Mouse (Mus musculus): ENCODE measurements at regions not wholly inside any gene's neighbourhood (a gene's known extent, or its start where the extent isn't known, plus 50 kb on each side); places are given as distances from the start of the nearest gene placed in this dataset.
A peak's percentile ranks its signal among the peaks of the same experiment; 100 is the strongest.

DNA sequence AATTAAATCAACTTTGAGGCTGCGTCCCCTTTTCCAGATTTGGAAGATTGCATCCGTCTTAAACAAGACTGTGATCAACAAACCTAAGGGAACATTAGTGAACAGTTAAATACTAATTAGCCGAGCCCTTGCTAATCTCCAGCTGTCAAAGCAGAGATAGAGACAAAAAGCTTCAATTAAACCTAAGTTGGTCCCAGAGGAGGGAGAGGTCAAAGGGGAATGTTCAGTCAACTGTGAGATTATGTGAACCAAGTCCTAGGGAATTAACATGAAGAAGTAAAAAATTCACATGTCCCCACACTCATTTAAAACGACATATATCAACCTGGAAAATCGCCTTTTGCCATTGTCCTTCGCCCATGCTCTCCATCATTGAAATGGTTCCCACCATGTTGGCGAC lies 59.7 kb upstream of the Tbx20 start:
- Histone ChIP-seq H3K9ac (no peak overlapping the region), H3K4me3 (no peak overlapping the region), H3K27me3 (no peaks in the 10 kb centered on the region), H3K9me3 (no peaks in the 10 kb centered on the region), H3K27ac (no peak overlapping the region), H3K4me1 (no peaks in the 10 kb centered on the region), H3K4me2 (no peak overlapping the region), H3K36me3 (no peaks in the 10 kb centered on the region)
- no peak for ATAC-seq (ENCODE audit: borderline replicate concordance, extremely low read depth, low FRiP score, low TSS enrichment)
- WGBS = 53% methylated on average over 7 of the region's 7 CpGs

DNA sequence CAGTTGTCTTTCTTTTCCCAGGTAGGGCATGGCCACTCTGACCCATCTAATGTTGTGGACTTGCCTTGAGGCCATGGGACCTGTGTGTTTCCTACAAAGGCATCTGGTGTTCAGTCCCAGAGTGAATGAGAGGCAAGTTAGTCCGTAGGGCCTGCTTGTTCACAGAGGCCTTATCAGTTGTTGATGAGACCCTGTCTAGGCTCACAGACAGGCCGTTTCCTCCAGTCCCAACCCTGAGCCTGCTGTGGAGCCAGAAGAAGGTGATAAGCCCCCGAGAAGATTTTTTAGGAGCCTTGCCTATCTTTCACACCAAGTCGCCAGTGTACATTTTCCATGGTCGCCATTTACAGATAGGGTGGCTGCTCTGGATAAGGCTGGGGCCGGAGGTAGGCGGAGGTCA lies 74.1 kb upstream of the Tbx20 start:
- Histone ChIP-seq H3K4me1 (no peaks in the 10 kb centered on the region), H3K36me3 (no peaks in the 10 kb centered on the region), H3K4me2 (no peak overlapping the region), H3K27me3 (no peaks in the 10 kb centered on the region), H3K9me3 (no peaks in the 10 kb centered on the region), H3K27ac (no peak overlapping the region), H3K9ac (no peak overlapping the region), H3K4me3 (no peak overlapping the region)
- WGBS = 39% methylated on average over 7 of the region's 7 CpGs
- no peak for ATAC-seq (ENCODE audit: borderline replicate concordance, extremely low read depth, low FRiP score, low TSS enrichment)

DNA sequence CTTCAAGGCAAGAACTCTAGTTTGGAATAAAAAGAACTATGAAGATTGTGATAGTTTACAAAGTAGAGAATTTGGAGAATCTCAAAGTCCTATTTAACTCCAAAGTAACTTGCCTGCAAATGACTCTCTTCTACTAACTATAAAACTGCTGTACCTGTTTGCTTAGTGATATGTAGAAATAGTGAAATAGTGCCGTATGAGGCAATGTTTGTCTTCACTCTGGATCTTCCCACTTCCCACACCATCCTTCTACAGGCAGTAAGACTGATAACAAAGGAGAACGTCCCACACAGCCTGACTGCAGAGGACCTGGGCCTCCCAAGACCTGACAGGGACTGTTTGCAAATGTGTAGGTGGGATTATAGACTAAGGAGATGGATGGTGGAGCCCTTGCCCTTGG lies 85.4 kb upstream of the Tbx20 start:
- Histone ChIP-seq H3K27ac (no peak overlapping the region), H3K4me2 (no peak overlapping the region), H3K9me3 (no peaks in the 10 kb centered on the region), H3K4me3 (no peak overlapping the region), H3K9ac (no peak overlapping the region), H3K4me1 (0 out of 2 replicates have a peak, but pooled peaks cover 3% of the 10 kb centered on the region), H3K27me3 (no peaks in the 10 kb centered on the region), H3K36me3 (no peaks in the 10 kb centered on the region)
- 44% methylated on average over 2 of the region's 2 CpGs for WGBS
- no peak for ATAC-seq (ENCODE audit: borderline replicate concordance, extremely low read depth, low FRiP score, low TSS enrichment)

DNA sequence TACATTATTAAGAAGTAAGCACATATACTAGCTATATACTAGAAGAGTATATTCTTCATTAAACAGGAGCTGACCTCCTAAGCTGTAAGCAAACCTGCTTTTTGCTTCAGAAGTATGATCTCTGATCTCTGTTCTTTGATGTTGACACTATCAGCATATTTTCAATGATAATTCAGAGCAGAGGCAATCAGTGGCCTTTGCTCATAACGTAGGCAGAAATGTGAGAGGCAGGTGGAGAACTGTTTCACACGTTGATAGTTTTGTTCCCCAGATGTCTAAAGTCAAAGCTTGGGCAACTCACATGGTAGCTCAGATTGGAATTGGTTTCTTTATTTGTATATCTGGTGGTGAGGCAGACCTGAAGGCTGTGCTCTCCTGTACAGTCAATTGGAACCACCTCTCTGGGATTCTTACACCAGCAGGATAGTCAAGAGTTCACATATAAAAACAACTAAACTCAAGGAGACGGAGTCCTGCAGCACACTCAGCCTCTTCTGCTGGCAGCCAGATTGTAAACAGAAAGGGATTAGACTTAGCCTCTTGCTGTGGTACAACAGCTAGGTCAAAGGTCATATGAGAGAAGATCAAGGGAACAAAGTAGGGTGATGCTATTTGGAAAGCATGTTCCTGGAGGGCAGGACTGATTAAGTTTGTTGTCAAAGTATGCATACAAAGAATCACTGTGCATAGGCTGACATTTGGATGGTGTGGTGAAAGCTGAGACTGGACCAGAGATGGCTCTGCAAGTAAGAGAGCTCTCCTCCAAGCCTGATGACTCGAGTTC lies 92.5 kb upstream of the Tbx20 start:
- H3K27me3 ChIP-seq = no peaks in the 10 kb centered on the region
- no peak overlapping the region for H3K9ac ChIP-seq
- no peak overlapping the region for H3K4me3 ChIP-seq
- WGBS = 57% methylated on average over 4 of the region's 4 CpGs
- no peak for ATAC-seq (ENCODE audit: borderline replicate concordance, extremely low read depth, low FRiP score, low TSS enrichment)
- H3K9me3 ChIP-seq = no peaks in the 10 kb centered on the region
- no peaks in the 10 kb centered on the region for H3K36me3 ChIP-seq
- no peak overlapping the region for H3K4me2 ChIP-seq
- no peak overlapping the region for H3K27ac ChIP-seq
- H3K4me1 ChIP-seq = no peaks in the 10 kb centered on the region

DNA sequence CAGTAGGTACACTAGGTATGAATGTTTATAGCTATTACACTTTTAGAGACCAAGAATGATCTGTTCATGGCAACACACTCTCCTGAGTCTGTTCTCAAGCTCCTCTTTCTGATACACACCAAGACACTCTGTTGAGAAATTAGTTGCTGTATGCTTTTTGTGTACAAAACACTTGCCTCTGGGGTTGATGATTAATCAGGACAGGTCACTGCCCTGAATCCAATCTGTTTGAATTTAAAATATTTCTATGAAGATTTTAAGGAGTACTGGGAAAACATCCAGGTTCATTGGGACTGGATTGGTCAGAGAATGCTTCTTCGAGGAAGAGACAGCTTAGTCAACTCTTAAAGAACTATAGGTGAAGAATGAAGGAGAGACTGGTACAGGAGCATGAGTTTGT lies 94.6 kb upstream of the Tbx20 start:
- no peak for ATAC-seq (ENCODE audit: borderline replicate concordance, extremely low read depth, low FRiP score, low TSS enrichment)
- 82% methylated on average over 1 of the region's 1 CpGs for WGBS

DNA sequence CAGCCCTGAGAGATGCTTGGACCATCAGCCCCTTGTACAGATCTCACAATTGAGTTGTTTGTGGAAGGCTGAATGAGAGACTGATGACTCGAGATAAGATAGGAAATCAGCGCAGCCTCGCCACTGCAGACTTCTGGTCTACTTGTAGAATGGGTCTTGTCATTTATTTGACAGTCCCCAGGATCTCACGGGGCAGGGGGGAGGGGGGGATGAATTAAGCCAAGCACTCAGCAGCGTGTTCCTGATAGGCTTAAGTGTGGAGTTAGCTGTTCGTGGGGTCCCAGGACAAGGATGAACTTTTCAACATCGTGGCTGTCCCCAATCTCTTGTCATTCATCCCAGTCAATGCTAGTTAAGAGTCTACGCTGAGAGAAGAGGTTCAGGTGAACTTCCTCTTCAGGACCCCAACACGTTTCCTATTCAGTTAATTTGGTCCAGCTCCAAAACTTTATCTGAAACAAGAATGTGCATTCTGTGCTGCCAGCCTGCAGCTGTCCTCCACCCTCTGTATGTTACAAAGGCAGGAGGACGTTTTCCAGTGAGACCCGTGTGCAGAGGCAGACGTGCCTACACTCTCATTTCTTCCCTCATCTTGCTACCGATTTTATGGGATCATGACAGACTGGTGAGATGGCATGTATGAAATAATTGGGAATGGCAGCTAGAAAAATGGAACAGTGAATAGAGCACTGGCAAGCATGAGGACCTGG lies 100.5 kb upstream of the Tbx20 start:
- H3K27ac ChIP-seq = no peak overlapping the region
- ATAC-seq (ENCODE audit: borderline replicate concordance, extremely low read depth, low FRiP score, low TSS enrichment) = no peak
- H3K27me3 ChIP-seq = no peaks in the 10 kb centered on the region
- WGBS = 32% methylated on average over 13 of the region's 13 CpGs
- H3K4me3 ChIP-seq = no peak overlapping the region
- no peaks in the 10 kb centered on the region for H3K4me1 ChIP-seq
- no peak overlapping the region for H3K4me2 ChIP-seq
- no peaks in the 10 kb centered on the region for H3K9me3 ChIP-seq
- no peak overlapping the region for H3K9ac ChIP-seq
- H3K36me3 ChIP-seq = no peaks in the 10 kb centered on the region

More for the DNA sequence above, 94.6 kb upstream of the Tbx20 start:
- H3K27ac ChIP-seq = no peak overlapping the region
- no peaks in the 10 kb centered on the region for H3K4me1 ChIP-seq
- no peaks in the 10 kb centered on the region for H3K9me3 ChIP-seq
- H3K27me3 ChIP-seq = no peaks in the 10 kb centered on the region
- no peak overlapping the region for H3K4me2 ChIP-seq
- H3K36me3 ChIP-seq = no peaks in the 10 kb centered on the region
- H3K9ac ChIP-seq = no peak overlapping the region
- no peak overlapping the region for H3K4me3 ChIP-seq

DNA sequence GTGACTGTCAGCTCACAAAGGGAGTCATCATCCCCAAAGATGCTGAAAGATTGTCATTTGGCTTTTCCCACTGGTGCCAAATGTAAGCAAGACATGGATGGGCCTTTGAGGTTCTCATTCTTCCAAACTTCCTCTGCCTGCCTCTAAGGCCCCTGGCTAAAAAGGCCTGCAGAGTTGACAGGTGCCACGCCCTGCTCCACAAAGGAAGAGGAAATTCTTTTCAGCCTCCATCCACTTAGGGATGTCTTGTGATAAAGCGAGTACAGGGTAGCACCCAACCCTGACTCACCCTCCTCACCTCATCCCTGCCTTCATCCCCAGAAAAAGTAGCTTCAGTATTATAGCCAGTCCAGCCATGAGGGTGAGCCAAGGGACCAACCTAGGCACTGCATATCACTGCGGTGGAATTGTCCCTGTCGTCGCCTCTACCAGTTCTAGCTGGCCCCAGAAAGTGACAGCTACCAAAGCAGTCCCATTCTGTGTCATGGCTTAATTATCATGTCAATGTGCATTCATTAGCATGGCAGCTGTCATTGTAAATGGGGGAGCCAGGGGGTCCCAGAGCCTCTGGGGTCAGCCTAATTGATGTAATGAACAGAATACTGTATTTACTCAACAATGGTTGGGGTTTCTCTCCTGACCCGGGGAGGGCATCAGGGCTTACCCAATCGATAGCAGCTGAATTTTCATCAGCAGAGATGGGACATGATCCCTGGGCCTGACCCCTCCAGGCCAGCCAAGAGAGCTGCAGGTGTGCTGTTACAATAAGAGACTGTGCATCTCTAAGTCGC lies 104.5 kb upstream of the Tbx20 start:
- Histone ChIP-seq H3K4me3 (no peak overlapping the region), H3K27ac (no peak overlapping the region), H3K4me1 (no peaks in the 10 kb centered on the region), H3K27me3 (no peaks in the 10 kb centered on the region), H3K9ac (no peak overlapping the region), H3K4me2 (no peak overlapping the region), H3K36me3 (no peaks in the 10 kb centered on the region), H3K9me3 (no peaks in the 10 kb centered on the region)
- WGBS = 69% methylated on average over 8 of the region's 8 CpGs
- ATAC-seq (ENCODE audit: borderline replicate concordance, extremely low read depth, low FRiP score, low TSS enrichment) = no peak

DNA sequence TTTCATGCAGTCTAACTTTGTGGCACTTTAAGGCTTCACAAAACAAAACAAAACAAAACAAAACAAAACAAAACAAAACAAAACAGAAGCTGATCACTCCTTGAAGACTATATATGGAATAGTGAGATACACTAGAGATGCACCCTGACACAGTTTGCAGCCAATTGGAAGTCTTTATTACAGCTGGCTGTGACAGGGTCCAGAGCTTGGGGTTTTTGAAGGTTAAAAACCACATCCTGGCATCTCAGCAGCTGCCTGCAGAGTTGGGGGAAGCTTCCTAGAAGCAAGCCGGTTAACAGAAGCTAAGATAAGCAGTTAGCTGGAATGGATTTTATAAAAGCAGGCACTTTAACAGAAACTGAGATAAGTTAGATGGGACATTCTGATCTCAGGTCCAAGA lies 105.6 kb upstream of the Tbx20 start:
- no peak for ATAC-seq (ENCODE audit: borderline replicate concordance, extremely low read depth, low FRiP score, low TSS enrichment)
- WGBS = 47% methylated on average over 1 of the region's 1 CpGs
- H3K4me3 ChIP-seq = no peak overlapping the region

DNA sequence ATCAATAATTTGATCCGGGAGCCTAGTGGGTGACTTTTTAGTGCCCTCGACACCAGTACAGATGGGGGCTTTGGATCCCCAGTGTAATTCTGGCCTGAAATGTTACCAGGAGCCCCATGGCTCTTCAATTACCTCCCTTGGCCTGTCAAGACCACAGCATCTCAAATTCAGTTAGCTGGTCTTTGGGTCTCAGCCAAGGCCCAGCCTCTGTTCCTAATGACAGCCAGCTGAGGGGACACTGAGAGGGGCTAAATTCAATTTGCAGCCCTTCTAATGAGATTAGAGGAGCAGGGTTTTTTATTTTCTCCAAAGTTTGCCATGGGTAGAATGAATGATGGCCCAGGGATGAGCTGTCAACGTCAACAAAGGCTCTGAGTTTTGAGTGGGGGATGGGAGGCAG lies 109.9 kb upstream of the Tbx20 start:
- Histone ChIP-seq H3K27me3 (no peaks in the 10 kb centered on the region), H3K27ac (no peak overlapping the region), H3K36me3 (no peaks in the 10 kb centered on the region), H3K4me2 (no peak overlapping the region), H3K4me3 (no peak overlapping the region), H3K9me3 (no peaks in the 10 kb centered on the region), H3K9ac (no peak overlapping the region), H3K4me1 (no peaks in the 10 kb centered on the region; the same call in 1 of the 2 replicates)
- no peak for ATAC-seq (ENCODE audit: borderline replicate concordance, extremely low read depth, low FRiP score, low TSS enrichment)
- 38% methylated on average over 3 of the region's 3 CpGs for WGBS

More for the DNA sequence above, 105.6 kb upstream of the Tbx20 start:
- H3K9ac ChIP-seq = no peak overlapping the region
- H3K27me3 ChIP-seq = no peaks in the 10 kb centered on the region
- no peaks in the 10 kb centered on the region; the same call in 1 of the 2 replicates for H3K4me1 ChIP-seq
- H3K4me2 ChIP-seq = no peak overlapping the region
- H3K9me3 ChIP-seq = no peaks in the 10 kb centered on the region
- no peak overlapping the region for H3K27ac ChIP-seq
- no peaks in the 10 kb centered on the region for H3K36me3 ChIP-seq

DNA sequence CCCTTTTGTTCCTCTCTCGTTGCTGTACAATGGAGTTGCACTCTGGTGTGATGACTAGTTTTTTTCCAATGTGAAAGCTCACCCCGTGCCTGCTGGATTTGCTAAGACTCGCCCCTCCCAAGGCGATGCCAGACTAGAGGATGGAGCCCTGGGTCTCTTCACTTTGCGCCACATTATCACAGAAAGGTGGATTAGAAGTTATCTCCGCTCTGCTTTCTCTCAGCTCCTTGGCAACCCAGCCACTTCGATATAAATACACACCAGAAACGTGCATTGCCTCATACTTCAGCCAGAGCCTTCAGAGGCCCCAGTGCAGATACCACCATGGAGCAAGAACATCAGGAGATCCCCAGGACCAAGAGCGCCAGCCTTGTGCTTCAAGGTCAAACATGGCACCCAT lies 114.2 kb upstream of the Tbx20 start:
- no peak for ATAC-seq (ENCODE audit: borderline replicate concordance, extremely low read depth, low FRiP score, low TSS enrichment)
- Histone ChIP-seq H3K4me2 (no peak overlapping the region), H3K27ac (no peak overlapping the region)

DNA sequence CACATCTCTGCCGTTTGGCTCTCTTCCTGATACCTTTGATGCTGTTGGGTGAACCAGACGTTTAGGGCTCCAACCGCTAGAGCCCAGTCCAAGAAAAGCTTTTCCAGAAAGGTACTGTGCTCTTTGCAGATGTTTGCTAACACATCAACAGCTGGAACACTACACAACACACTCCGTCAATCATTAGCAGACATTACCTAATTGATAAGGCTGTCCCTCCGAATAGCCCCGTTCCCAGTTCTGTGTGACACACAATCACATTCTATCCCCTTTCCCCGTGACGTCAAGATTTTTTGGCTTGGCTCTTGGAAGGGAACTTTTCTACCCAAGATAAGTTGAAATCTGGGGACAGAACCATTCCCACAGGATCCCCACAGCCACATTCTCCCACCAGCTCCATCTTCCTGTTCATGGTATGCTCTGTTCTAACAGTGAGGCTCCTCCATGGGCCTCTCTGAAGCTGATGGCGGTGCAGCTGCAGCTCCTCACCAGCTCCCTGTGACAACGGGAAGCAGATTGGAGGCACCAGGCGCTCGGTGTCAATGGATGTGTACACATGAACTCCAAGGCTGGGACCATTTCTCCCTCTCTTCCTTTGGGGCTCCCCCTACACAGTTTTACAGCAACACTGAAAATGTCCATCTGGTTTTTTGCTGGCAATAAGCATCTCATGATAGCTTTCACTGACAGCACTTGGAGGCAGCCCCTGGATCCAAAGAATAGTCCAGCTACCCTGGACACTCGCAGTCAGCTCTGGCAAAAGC lies 122.6 kb upstream of the Tbx20 start:
- H3K27me3 ChIP-seq = no peaks in the 10 kb centered on the region
- H3K4me3 ChIP-seq = no peak overlapping the region
- H3K9ac ChIP-seq = no peak overlapping the region
- peak overlapping the region; percentile 65 for H3K27ac ChIP-seq
- ATAC-seq (ENCODE audit: borderline replicate concordance, extremely low read depth, low FRiP score, low TSS enrichment) = peak; percentile 96
- peaks cover 7% of the 10 kb centered on the region; the same call in 1 of the 2 replicates for H3K4me1 ChIP-seq
- no peak overlapping the region for H3K4me2 ChIP-seq
- H3K9me3 ChIP-seq = no peaks in the 10 kb centered on the region
- H3K36me3 ChIP-seq = no peaks in the 10 kb centered on the region
- 29% methylated on average over 13 of the region's 13 CpGs for WGBS

More for the DNA sequence above, 114.2 kb upstream of the Tbx20 start:
- Histone ChIP-seq H3K4me1 (no peaks in the 10 kb centered on the region; the same call in 1 of the 2 replicates), H3K9ac (no peak overlapping the region), H3K9me3 (no peaks in the 10 kb centered on the region), H3K27me3 (no peaks in the 10 kb centered on the region), H3K36me3 (no peaks in the 10 kb centered on the region), H3K4me3 (no peak overlapping the region)
- 72% methylated on average over 9 of the region's 9 CpGs for WGBS

Data from lung, embryonic 15.5 days (tissue).